Mouse (Mus musculus) C2C12 (cell line): ENCODE results near the gene Cdk14.

ENCODE experiments used
- CTCF ChIP-seq: IDR thresholded peaks from one replicate; pipeline ENCODE4 v1.5.1; 2011; ENCODE audit not compliant: control insufficient read depth, insufficient read depth, insufficient read length
- MAX ChIP-seq: IDR thresholded peaks from one replicate; pipeline ENCODE4 v1.6.1; 2011; ENCODE audit warnings: mild to moderate bottlenecking, control low read depth

GRCm38 (mm10) chr5:5206012-5206411 is 214.1 kb downstream of the Cdk14 start:
- no peak for TF ChIP-seq CTCF
- no peak for TF ChIP-seq MAX
